Mouse (Mus musculus) midbrain, embryonic 10.5 days (tissue): Measurements from ENCODE around the gene Sema6d. TPM values are rescaled to one million over a fixed set of nuclear protein-coding genes. Genes with fewer than 3 reads are reported as not detected.

Source experiments
- DNase-seq: peaks from one replicate; pipeline ENCODE4 v3.0.0-alpha.2; 2017; ENCODE audit warnings: low spot score
- H3K27ac ChIP-seq: fragments of 300-500 bp; sonication (generic); replicated peaks from 2 replicates; pipeline ENCODE4 v1.5.1; 2016; ENCODE audit warnings: mild to moderate bottlenecking
- H3K27me3 ChIP-seq: fragments of 300-500 bp; sonication (generic); 2 replicates; pipeline ENCODE4 v1.6.1; 2016; ENCODE audit warnings: low read depth, mild to moderate bottlenecking; ENCODE audit not compliant: poor library complexity, severe bottlenecking
- H3K36me3 ChIP-seq: fragments of 300-500 bp; sonication (generic); 2 replicates; pipeline ENCODE4 v1.6.1; 2016; ENCODE audit warnings: mild to moderate bottlenecking, moderate library complexity
- H3K4me1 ChIP-seq: fragments of 300-500 bp; sonication (generic); 2 replicates; pipeline ENCODE4 v1.6.1; 2016
- H3K4me3 ChIP-seq: fragments of 300-500 bp; sonication (generic); 2 replicates; pipeline ENCODE4 v1.5.1; 2016; ENCODE audit warnings: mild to moderate bottlenecking, moderate library complexity
- H3K9me3 ChIP-seq: fragments of 300-500 bp; sonication (generic); replicated peaks from 2 replicates; pipeline ENCODE4 v1.6.1; 2016; ENCODE audit warnings: mild to moderate bottlenecking
- WGBS: fragments of 180-500 bp; shearing (Covaris S2); methylation state at CpG from one replicate; pipeline ENCODE4 v1.1.7; 2016; 5-methylcytosine and 5-hydroxymethylcytosine counted together
- polyA plus RNA-seq: library from polyadenylated mRNA; unstranded; fragments of >200 nt; fragmentation: Nextera tagmentation; extraction: Ambion mirVana; gene quantifications from 2 replicates; pipeline ENCODE4 v1.2.1, GENCODE M21; 2016

The Sema6d gene
- polyA plus RNA-seq, 1 experiment from 2014 or later = 7.7 TPM

GRCm38 (mm10) chr2:124562091-124562490 is 472.3 kb downstream of the Sema6d start:
- H3K27me3 ChIP-seq = no peaks in the 10 kb centered on the region
- no peak overlapping the region for H3K27ac ChIP-seq
- no peaks in the 10 kb centered on the region for H3K4me1 ChIP-seq
- H3K4me3 ChIP-seq = no peak overlapping the region
- 55% methylated on average over 2 of the region's 2 CpGs for WGBS
- no peaks in the 10 kb centered on the region for H3K36me3 ChIP-seq
- DNase-seq = no peak
- H3K9me3 ChIP-seq = no peaks in the 10 kb centered on the region

- Histone ChIP-seq H3K27me3 (no peaks in the 10 kb centered on the region), H3K36me3 (no peaks in the 10 kb centered on the region), H3K4me1 (no peaks in the 10 kb centered on the region), H3K27ac (no peak overlapping the region), H3K9me3 (no peaks in the 10 kb centered on the region), H3K4me3 (no peak overlapping the region)
- 95% methylated on average over 5 of the region's 5 CpGs for WGBS
- no peak for DNase-seq
These were observed 474.0 kb downstream of the Sema6d start for GRCm38 (mm10) chr2:124563759-124564158.

GRCm38 (mm10) chr2:124573734-124574133 is 484.0 kb downstream of the Sema6d start:
- H3K4me3 ChIP-seq = no peak overlapping the region
- no peak for DNase-seq
- no peaks in the 10 kb centered on the region for H3K27me3 ChIP-seq
- no peaks in the 10 kb centered on the region for H3K36me3 ChIP-seq
- no peak overlapping the region for H3K27ac ChIP-seq
- H3K9me3 ChIP-seq = no peaks in the 10 kb centered on the region
- no peaks in the 10 kb centered on the region for H3K4me1 ChIP-seq
- WGBS = 80% methylated on average over 4 of the region's 4 CpGs

GRCm38 (mm10) chr2:124576053-124576452 is 486.3 kb downstream of the Sema6d start:
- H3K4me3 ChIP-seq = no peak overlapping the region
- no peaks in the 10 kb centered on the region for H3K27me3 ChIP-seq
- H3K4me1 ChIP-seq = no peaks in the 10 kb centered on the region
- no peaks in the 10 kb centered on the region for H3K9me3 ChIP-seq
- no peak overlapping the region for H3K27ac ChIP-seq
- 93% methylated on average over 2 of the region's 2 CpGs for WGBS
- H3K36me3 ChIP-seq = no peaks in the 10 kb centered on the region
- no peak for DNase-seq

GRCm38 (mm10) chr2:124583561-124583960 is 493.8 kb downstream of the Sema6d start:
- Histone ChIP-seq H3K4me3 (no peak overlapping the region), H3K27me3 (no peaks in the 10 kb centered on the region), H3K36me3 (no peaks in the 10 kb centered on the region), H3K4me1 (peaks cover 6% of the 10 kb centered on the region; the same call in 1 of the 2 replicates), H3K9me3 (no peaks in the 10 kb centered on the region), H3K27ac (no peak overlapping the region)
- 78% methylated on average over 7 of the region's 7 CpGs for WGBS
- no peak for DNase-seq

GRCm38 (mm10) chr2:124592750-124593149 is 503.0 kb downstream of the Sema6d start:
- Histone ChIP-seq H3K27ac (no peak overlapping the region), H3K4me1 (no peaks in the 10 kb centered on the region), H3K27me3 (no peaks in the 10 kb centered on the region), H3K36me3 (no peaks in the 10 kb centered on the region), H3K4me3 (no peak overlapping the region), H3K9me3 (no peaks in the 10 kb centered on the region)
- 89% methylated on average over 4 of the region's 4 CpGs for WGBS
- DNase-seq = no peak

GRCm38 (mm10) chr2:124599014-124599413 is 509.2 kb downstream of the Sema6d start:
- no peaks in the 10 kb centered on the region for H3K9me3 ChIP-seq
- WGBS = 84% methylated on average over 3 of the region's 3 CpGs
- no peak for DNase-seq

GRCm38 (mm10) chr2:124601702-124602378 is 512.1 kb downstream of the Sema6d start:
- DNase-seq = no peak
- Histone ChIP-seq H3K4me1 (no peaks in the 10 kb centered on the region), H3K4me3 (no peak overlapping the region), H3K36me3 (no peaks in the 10 kb centered on the region), H3K9me3 (no peaks in the 10 kb centered on the region), H3K27ac (no peak overlapping the region), H3K27me3 (peaks cover 9% of the 10 kb centered on the region; the same call in 1 of the 2 replicates)
- 82% methylated on average over 9 of the region's 9 CpGs for WGBS

More at GRCm38 (mm10) chr2:124599014-124599413, 509.2 kb downstream of the Sema6d start:
- no peak overlapping the region for H3K4me3 ChIP-seq
- peaks cover 9% of the 10 kb centered on the region; the same call in 1 of the 2 replicates for H3K27me3 ChIP-seq
- no peaks in the 10 kb centered on the region for H3K4me1 ChIP-seq
- H3K36me3 ChIP-seq = no peaks in the 10 kb centered on the region
- H3K27ac ChIP-seq = no peak overlapping the region

GRCm38 (mm10) chr2:124602379-124602913 is 512.7 kb downstream of the Sema6d start:
- peaks cover 3% of the 10 kb centered on the region for H3K4me1 ChIP-seq
- no peak overlapping the region for H3K27ac ChIP-seq
- DNase-seq = no peak
- H3K4me3 ChIP-seq = no peak overlapping the region
- H3K36me3 ChIP-seq = no peaks in the 10 kb centered on the region
- WGBS = 62% methylated on average over 8 of the region's 8 CpGs
- H3K27me3 ChIP-seq = peaks cover 13% of the 10 kb centered on the region; the same call in 1 of the 2 replicates
- no peaks in the 10 kb centered on the region for H3K9me3 ChIP-seq

- Histone ChIP-seq H3K36me3 (no peaks in the 10 kb centered on the region), H3K4me3 (no peak overlapping the region), H3K9me3 (no peaks in the 10 kb centered on the region), H3K27ac (no peak overlapping the region), H3K27me3 (peaks cover 30% of the 10 kb centered on the region), H3K4me1 (peaks cover 26% of the 10 kb centered on the region)
- 77% methylated on average over 1 of the region's 1 CpGs for WGBS
- no peak for DNase-seq
These were observed 515.6 kb downstream of the Sema6d start for GRCm38 (mm10) chr2:124605341-124605740.

GRCm38 (mm10) chr2:124607986-124608385 is 518.2 kb downstream of the Sema6d start:
- no peak overlapping the region for H3K27ac ChIP-seq
- peaks cover 46% of the 10 kb centered on the region for H3K4me1 ChIP-seq
- WGBS = 28% methylated on average over 5 of the region's 5 CpGs
- H3K36me3 ChIP-seq = no peaks in the 10 kb centered on the region
- H3K27me3 ChIP-seq = peaks cover 41% of the 10 kb centered on the region
- no peak overlapping the region for H3K4me3 ChIP-seq
- DNase-seq = no peak
- H3K9me3 ChIP-seq = no peaks in the 10 kb centered on the region

GRCm38 (mm10) chr2:124608546-124608945 is 518.8 kb downstream of the Sema6d start:
- Histone ChIP-seq H3K4me3 (no peak overlapping the region), H3K9me3 (no peaks in the 10 kb centered on the region), H3K36me3 (no peaks in the 10 kb centered on the region), H3K27me3 (peaks cover 47% of the 10 kb centered on the region), H3K4me1 (peaks cover 52% of the 10 kb centered on the region), H3K27ac (no peak overlapping the region)
- WGBS = 74% methylated on average over 4 of the region's 4 CpGs
- DNase-seq = no peak

- Histone ChIP-seq H3K27ac (no peak overlapping the region), H3K9me3 (no peaks in the 10 kb centered on the region), H3K27me3 (peaks cover 51% of the 10 kb centered on the region), H3K4me3 (peak overlapping the region; percentile 79; the same call in 1 of the 2 replicates), H3K4me1 (peaks cover 54% of the 10 kb centered on the region), H3K36me3 (no peaks in the 10 kb centered on the region)
- no peak for DNase-seq
- WGBS = 28% methylated on average over 5 of the region's 5 CpGs
These were observed 519.2 kb downstream of the Sema6d start for GRCm38 (mm10) chr2:124609014-124609413.
